Mouse (Mus musculus) liver, embryonic 11.5 days (tissue): ENCODE results near the gene Gmds. TPM values are rescaled to one million over a fixed set of nuclear protein-coding genes. Genes with fewer than 3 reads are reported as not detected.
A peak's percentile ranks its signal among the peaks of the same experiment; 100 is the strongest.

Source experiments
- ATAC-seq: fragments of 200-750 bp; cut with Nextera tagmentation; replicated peaks from 2 replicates; pipeline ENCODE4 v1.8.0; 2017; ENCODE audit warnings: moderate number of reproducible peaks, mild to moderate bottlenecking, moderate TSS enrichment, moderate library complexity; ENCODE audit not compliant: low FRiP score
- DNase-seq: peaks from one replicate; pipeline ENCODE4 v3.0.0-alpha.2; 2017; ENCODE audit warnings: low spot score
- H3K27ac ChIP-seq: fragments of 300-500 bp; sonication (generic); 2 replicates; pipeline ENCODE4 v1.5.1; 2014; ENCODE audit warnings: mild to moderate bottlenecking, low read depth, low read length, control low read depth
- H3K27me3 ChIP-seq: fragments of 300-500 bp; sonication (generic); replicated peaks from 2 replicates; pipeline ENCODE4 v1.6.1; 2014; ENCODE audit warnings: low read length, mixed read lengths; ENCODE audit not compliant: control insufficient read depth, insufficient read depth
- H3K36me3 ChIP-seq: fragments of 300-500 bp; sonication (generic); 2 replicates; pipeline ENCODE4 v1.6.1; 2014; ENCODE audit warnings: mild to moderate bottlenecking, low read length, moderate library complexity, mixed read lengths; ENCODE audit not compliant: control insufficient read depth, insufficient read depth
- H3K4me1 ChIP-seq: fragments of 300-500 bp; sonication (generic); replicated peaks from 2 replicates; pipeline ENCODE4 v1.6.1; 2014; ENCODE audit warnings: low read length, mixed read lengths; ENCODE audit not compliant: control insufficient read depth, insufficient read depth
- H3K4me2 ChIP-seq: fragments of 300-500 bp; sonication (generic); 2 replicates; pipeline ENCODE4 v1.6.1; 2014; ENCODE audit warnings: mild to moderate bottlenecking, control low read depth, moderate library complexity
- H3K4me3 ChIP-seq: fragments of 300-500 bp; sonication (generic); 2 replicates; pipeline ENCODE4 v1.5.1; 2014; ENCODE audit warnings: low read depth, low read length, control low read depth
- H3K9ac ChIP-seq: fragments of 300-500 bp; sonication (generic); 2 replicates; pipeline ENCODE4 v1.6.1; 2014; ENCODE audit warnings: low read depth, low read length, control low read depth
- H3K9me3 ChIP-seq: fragments of 300-500 bp; sonication (generic); 2 replicates; pipeline ENCODE4 v1.6.1; 2016; ENCODE audit warnings: low read length, inconsistent platforms, mixed read lengths; ENCODE audit not compliant: control insufficient read depth
- WGBS: fragments of 180-500 bp; shearing (Covaris S2); extraction: QIAGEN DNeasy Blood & Tissue Kit; methylation state at CpG from one replicate; pipeline ENCODE4 v1.1.7; 2014; 5-methylcytosine and 5-hydroxymethylcytosine counted together
- polyA plus RNA-seq: library from polyadenylated mRNA; unstranded; fragments of >200 nt; fragmentation: Nextera tagmentation; extraction: Ambion mirVana; gene quantifications from 2 replicates; pipeline ENCODE4 v1.2.1, GENCODE M21; 2014

Gene Gmds
- polyA plus RNA-seq, 1 experiment from 2014 or later: 19.7 TPM

- no peak for ATAC-seq
- DNase-seq: no peak
- no peak overlapping the region for H3K27ac ChIP-seq
- no peaks in the 10 kb centered on the region for H3K36me3 ChIP-seq
- no peaks in the 10 kb centered on the region for H3K27me3 ChIP-seq
- H3K4me1 ChIP-seq: no peaks in the 10 kb centered on the region
- no peak overlapping the region for H3K4me3 ChIP-seq
- H3K9me3 ChIP-seq: no peaks in the 10 kb centered on the region
- H3K9ac ChIP-seq: no peak overlapping the region
- 84% methylated on average over 5 of the region's 5 CpGs for WGBS
- no peak overlapping the region for H3K4me2 ChIP-seq
These were observed 131.2 kb downstream of the Gmds start for GRCm38 (mm10) chr13:32207172-32207908.

GRCm38 (mm10) chr13:32179906-32180305, 158.6 kb downstream of the Gmds start:
- ATAC-seq (peak; percentile 57; the same call in 1 of the 2 replicates), DNase-seq (no peak)
- WGBS: 13% methylated on average over 3 of the region's 3 CpGs
- no peaks in the 10 kb centered on the region for H3K27me3 ChIP-seq
- H3K9me3 ChIP-seq: no peaks in the 10 kb centered on the region
- no peak overlapping the region for H3K4me3 ChIP-seq
- no peaks in the 10 kb centered on the region for H3K4me1 ChIP-seq
- no peaks in the 10 kb centered on the region for H3K36me3 ChIP-seq
- H3K4me2 ChIP-seq: no peak overlapping the region
- H3K27ac ChIP-seq: no peak overlapping the region
- no peak overlapping the region for H3K9ac ChIP-seq

- 90% methylated on average over 1 of the region's 1 CpGs for WGBS
These were observed 159.9 kb downstream of the Gmds start for GRCm38 (mm10) chr13:32178682-32179081.

GRCm38 (mm10) chr13:32177852-32178453, 160.6 kb downstream of the Gmds start:
- H3K4me3 ChIP-seq: no peak overlapping the region
- DNase-seq (no peak), ATAC-seq (no peak)
- no peak overlapping the region for H3K27ac ChIP-seq
- 74% methylated on average over 2 of the region's 2 CpGs for WGBS
- H3K9ac ChIP-seq: no peak overlapping the region
- H3K36me3 ChIP-seq: no peaks in the 10 kb centered on the region
- no peaks in the 10 kb centered on the region for H3K4me1 ChIP-seq
- H3K4me2 ChIP-seq: no peak overlapping the region
- no peaks in the 10 kb centered on the region for H3K27me3 ChIP-seq
- H3K9me3 ChIP-seq: no peaks in the 10 kb centered on the region

More at GRCm38 (mm10) chr13:32178682-32179081, 159.9 kb downstream of the Gmds start:
- no peaks in the 10 kb centered on the region for H3K4me1 ChIP-seq
- no peak overlapping the region for H3K4me2 ChIP-seq
- H3K27ac ChIP-seq: no peak overlapping the region
- DNase-seq (no peak), ATAC-seq (no peak)
- no peaks in the 10 kb centered on the region for H3K36me3 ChIP-seq
- no peaks in the 10 kb centered on the region for H3K27me3 ChIP-seq
- H3K9ac ChIP-seq: no peak overlapping the region
- H3K4me3 ChIP-seq: no peak overlapping the region
- H3K9me3 ChIP-seq: no peaks in the 10 kb centered on the region

GRCm38 (mm10) chr13:32175028-32175427, 163.5 kb downstream of the Gmds start:
- WGBS: 63% methylated on average over 2 of the region's 2 CpGs
- Histone ChIP-seq H3K27ac (no peak overlapping the region), H3K4me2 (no peak overlapping the region), H3K36me3 (no peaks in the 10 kb centered on the region), H3K9ac (no peak overlapping the region), H3K27me3 (no peaks in the 10 kb centered on the region), H3K4me1 (no peaks in the 10 kb centered on the region), H3K9me3 (no peaks in the 10 kb centered on the region), H3K4me3 (no peak overlapping the region)
- ATAC-seq: no peak
- no peak for DNase-seq

GRCm38 (mm10) chr13:32169173-32169572, 169.4 kb downstream of the Gmds start:
- Histone ChIP-seq H3K9me3 (no peaks in the 10 kb centered on the region), H3K27ac (no peak overlapping the region), H3K9ac (no peak overlapping the region), H3K4me3 (no peak overlapping the region), H3K36me3 (no peaks in the 10 kb centered on the region), H3K27me3 (no peaks in the 10 kb centered on the region), H3K4me2 (no peak overlapping the region), H3K4me1 (no peaks in the 10 kb centered on the region; the same call in 1 of the 2 replicates)
- no peak for DNase-seq
- 14% methylated on average over 5 of the region's 5 CpGs for WGBS
- peak; percentile 71 for ATAC-seq

GRCm38 (mm10) chr13:32167806-32168205, 170.7 kb downstream of the Gmds start:
- Histone ChIP-seq H3K9me3 (no peaks in the 10 kb centered on the region), H3K27ac (no peak overlapping the region), H3K4me2 (no peak overlapping the region), H3K27me3 (no peaks in the 10 kb centered on the region), H3K4me1 (no peaks in the 10 kb centered on the region; the same call in 1 of the 2 replicates), H3K36me3 (no peaks in the 10 kb centered on the region), H3K4me3 (no peak overlapping the region), H3K9ac (no peak overlapping the region)
- DNase-seq: no peak
- no peak for ATAC-seq
- WGBS: 84% methylated on average over 6 of the region's 6 CpGs

GRCm38 (mm10) chr13:32165581-32165980, 173.0 kb downstream of the Gmds start:
- DNase-seq (no peak), ATAC-seq (no peak)
- H3K4me1 ChIP-seq: no peaks in the 10 kb centered on the region; the same call in 1 of the 2 replicates
- no peak overlapping the region for H3K9ac ChIP-seq
- no peak overlapping the region for H3K4me3 ChIP-seq
- 69% methylated on average over 2 of the region's 2 CpGs for WGBS
- H3K36me3 ChIP-seq: no peaks in the 10 kb centered on the region
- no peak overlapping the region for H3K27ac ChIP-seq
- H3K27me3 ChIP-seq: no peaks in the 10 kb centered on the region
- no peak overlapping the region for H3K4me2 ChIP-seq
- H3K9me3 ChIP-seq: no peaks in the 10 kb centered on the region

- Histone ChIP-seq H3K9ac (no peak overlapping the region), H3K4me1 (no peaks in the 10 kb centered on the region), H3K9me3 (no peaks in the 10 kb centered on the region), H3K27ac (no peak overlapping the region), H3K36me3 (no peaks in the 10 kb centered on the region), H3K27me3 (no peaks in the 10 kb centered on the region), H3K4me3 (no peak overlapping the region), H3K4me2 (no peak overlapping the region)
- WGBS: 32% methylated on average over 2 of the region's 2 CpGs
- DNase-seq (no peak), ATAC-seq (no peak)
These were observed 177.0 kb downstream of the Gmds start for GRCm38 (mm10) chr13:32161567-32161966.
